Mouse (Mus musculus): ENCODE data around the gene Btbd9. TPM values are rescaled to one million over a fixed set of nuclear protein-coding genes. Genes with fewer than 3 reads are reported as not detected.

The Btbd9 gene
- total and polyA plus RNA-seq, 2 experiments from 2014 or later, result 85.5 to 138 TPM

- DNase-seq (ENCODE audit: low spot score) (peak; percentile 26), ATAC-seq (ENCODE audit: low FRiP score) (no peak)
- 14% methylated on average over 5 of the region's 5 CpGs for WGBS
- Histone ChIP-seq H3K4me1 (ENCODE audit: insufficient read depth, low read length) (no peaks in the 10 kb centered on the region; the same call in 1 of the 2 replicates), H3K4me2 (ENCODE audit: low read depth, low read length, poor library complexity, severe bottlenecking) (no peak overlapping the region), H3K27me3 (ENCODE audit: insufficient read depth, low read length) (no peaks in the 10 kb centered on the region; the same call in 1 of the 2 replicates), H3K9ac (replicated peaks; ENCODE audit: low read length, poor library complexity, severe bottlenecking) (no peak overlapping the region), H3K36me3 (ENCODE audit: insufficient read depth, low read length) (no peaks in the 10 kb centered on the region), H3K9me3 (ENCODE audit: low read length) (no peaks in the 10 kb centered on the region), H3K27ac (ENCODE audit: low read depth, low read length) (0 out of 2 replicates have a peak overlapping the region, but pooled peaks have one; percentile 26), H3K4me3 (ENCODE audit: low read depth, low read length) (no peak overlapping the region)
- no peak for TF ChIP-seq CTCF (IDR thresholded peaks at IDR 0.05)
These were observed 197.9 kb downstream of the Btbd9 start for GRCm38 (mm10) chr17:30378221-30379010.

GRCm38 (mm10) chr17:30377754-30378153 lies 198.5 kb downstream of the Btbd9 start:
- no peak for ATAC-seq (ENCODE audit: low FRiP score)
- Histone ChIP-seq H3K27ac (ENCODE audit: low read depth, low read length) (no peak overlapping the region), H3K27me3 (ENCODE audit: insufficient read depth, low read length) (no peaks in the 10 kb centered on the region; the same call in 1 of the 2 replicates), H3K4me3 (ENCODE audit: low read depth, low read length) (no peak overlapping the region), H3K4me2 (ENCODE audit: low read depth, low read length, poor library complexity, severe bottlenecking) (no peak overlapping the region), H3K4me1 (ENCODE audit: insufficient read depth, low read length) (no peaks in the 10 kb centered on the region; the same call in 1 of the 2 replicates), H3K36me3 (ENCODE audit: insufficient read depth, low read length) (no peaks in the 10 kb centered on the region), H3K9ac (replicated peaks; ENCODE audit: low read length, poor library complexity, severe bottlenecking) (no peak overlapping the region), H3K9me3 (ENCODE audit: low read length) (no peaks in the 10 kb centered on the region)
- no peak for TF ChIP-seq CTCF (IDR thresholded peaks at IDR 0.05)
- no peak for DNase-seq (ENCODE audit: low spot score)
- 26% methylated on average over 1 of the region's 1 CpGs for WGBS

GRCm38 (mm10) chr17:30375107-30375506 lies 201.2 kb downstream of the Btbd9 start:
- Histone ChIP-seq H3K4me3 (ENCODE audit: low read depth, low read length) (no peak overlapping the region), H3K9ac (replicated peaks; ENCODE audit: low read length, poor library complexity, severe bottlenecking) (no peak overlapping the region), H3K4me2 (ENCODE audit: low read depth, low read length, poor library complexity, severe bottlenecking) (no peak overlapping the region), H3K9me3 (ENCODE audit: low read length) (no peaks in the 10 kb centered on the region), H3K27me3 (ENCODE audit: insufficient read depth, low read length) (no peaks in the 10 kb centered on the region), H3K27ac (ENCODE audit: low read depth, low read length) (no peak overlapping the region), H3K36me3 (ENCODE audit: insufficient read depth, low read length) (no peaks in the 10 kb centered on the region), H3K4me1 (ENCODE audit: insufficient read depth, low read length) (no peaks in the 10 kb centered on the region; the same call in 1 of the 2 replicates)
- no peak for ATAC-seq (ENCODE audit: low FRiP score)
- no peak for TF ChIP-seq CTCF (IDR thresholded peaks at IDR 0.05)
- no peak for DNase-seq (ENCODE audit: low spot score)
- WGBS, result 71% methylated on average over 1 of the region's 1 CpGs

GRCm38 (mm10) chr17:30368559-30368958 lies 207.7 kb downstream of the Btbd9 start:
- Histone ChIP-seq H3K36me3 (ENCODE audit: insufficient read depth, low read length) (no peaks in the 10 kb centered on the region), H3K4me3 (ENCODE audit: low read depth, low read length) (no peak overlapping the region), H3K27ac (ENCODE audit: low read depth, low read length) (no peak overlapping the region), H3K4me1 (ENCODE audit: insufficient read depth, low read length) (no peaks in the 10 kb centered on the region), H3K27me3 (ENCODE audit: insufficient read depth, low read length) (no peaks in the 10 kb centered on the region), H3K9ac (replicated peaks; ENCODE audit: low read length, poor library complexity, severe bottlenecking) (no peak overlapping the region), H3K9me3 (ENCODE audit: low read length) (no peaks in the 10 kb centered on the region), H3K4me2 (ENCODE audit: low read depth, low read length, poor library complexity, severe bottlenecking) (no peak overlapping the region)
- no peak for TF ChIP-seq CTCF (IDR thresholded peaks at IDR 0.05)
- 22% methylated on average over 2 of the region's 2 CpGs for WGBS
- DNase-seq (ENCODE audit: low spot score) (peak; percentile 35), ATAC-seq (ENCODE audit: low FRiP score) (no peak)

GRCm38 (mm10) chr17:30364701-30365100 lies 211.6 kb downstream of the Btbd9 start:
- no peak overlapping the region for H3K27ac ChIP-seq (ENCODE audit: low read depth, low read length)

GRCm38 (mm10) chr17:30363365-30363764 lies 212.9 kb downstream of the Btbd9 start:
- DNase-seq (ENCODE audit: low spot score) (no peak), ATAC-seq (ENCODE audit: low FRiP score) (no peak)
- H3K27me3 ChIP-seq (ENCODE audit: insufficient read depth, low read length), result no peaks in the 10 kb centered on the region
- WGBS, result 73% methylated on average over 5 of the region's 5 CpGs
- H3K36me3 ChIP-seq (ENCODE audit: insufficient read depth, low read length), result no peaks in the 10 kb centered on the region
- peaks cover 3% of the 10 kb centered on the region for H3K4me1 ChIP-seq (ENCODE audit: insufficient read depth, low read length)
- no peak overlapping the region for H3K4me2 ChIP-seq (ENCODE audit: low read depth, low read length, poor library complexity, severe bottlenecking)
- no peak overlapping the region for H3K4me3 ChIP-seq (ENCODE audit: low read depth, low read length)
- TF ChIP-seq CTCF (IDR thresholded peaks at IDR 0.05), result no peak
- H3K9ac ChIP-seq (replicated peaks; ENCODE audit: low read length, poor library complexity, severe bottlenecking), result no peak overlapping the region
- no peak overlapping the region for H3K27ac ChIP-seq (ENCODE audit: low read depth, low read length)
- no peaks in the 10 kb centered on the region for H3K9me3 ChIP-seq (ENCODE audit: low read length)

More at GRCm38 (mm10) chr17:30364701-30365100, 211.6 kb downstream of the Btbd9 start:
- H3K4me3 ChIP-seq (ENCODE audit: low read depth, low read length), result no peak overlapping the region
- DNase-seq (ENCODE audit: low spot score), result no peak
- H3K4me1 ChIP-seq (ENCODE audit: insufficient read depth, low read length), result peaks cover 3% of the 10 kb centered on the region
- ATAC-seq (ENCODE audit: low FRiP score), result no peak
- H3K9me3 ChIP-seq (ENCODE audit: low read length), result no peaks in the 10 kb centered on the region
- TF ChIP-seq CTCF (IDR thresholded peaks at IDR 0.05), result no peak
- H3K36me3 ChIP-seq (ENCODE audit: insufficient read depth, low read length), result no peaks in the 10 kb centered on the region
- no peaks in the 10 kb centered on the region for H3K27me3 ChIP-seq (ENCODE audit: insufficient read depth, low read length)
- no peak overlapping the region for H3K9ac ChIP-seq (replicated peaks; ENCODE audit: low read length, poor library complexity, severe bottlenecking)
- no peak overlapping the region for H3K4me2 ChIP-seq (ENCODE audit: low read depth, low read length, poor library complexity, severe bottlenecking)
- 94% methylated on average over 1 of the region's 1 CpGs for WGBS

Data from midbrain, postnatal 0 days (tissue).